Mouse (Mus musculus) neural tube, embryonic 13.5 days (tissue): Measurements from ENCODE around the gene Hivep1. TPM values are rescaled to one million over a fixed set of nuclear protein-coding genes. Genes with fewer than 3 reads are reported as not detected.
A peak's percentile ranks its signal among the peaks of the same experiment; 100 is the strongest.

Experiments used
- ATAC-seq: fragments of 200-750 bp; cut with Nextera tagmentation; 2 replicates; pipeline ENCODE4 v1.8.0; 2017; ENCODE audit warnings: low read depth, mild to moderate bottlenecking, moderate TSS enrichment, moderate library complexity
- H3K27ac ChIP-seq: fragments of 300-500 bp; sonication (generic); replicated peaks from 2 replicates; pipeline ENCODE4 v1.5.1; 2015; ENCODE audit warnings: moderate library complexity, mild to moderate bottlenecking, inconsistent platforms
- H3K27me3 ChIP-seq: fragments of 300-500 bp; sonication (generic); 2 replicates; pipeline ENCODE4 v1.6.1; 2015; ENCODE audit warnings: mild to moderate bottlenecking, inconsistent platforms
- H3K36me3 ChIP-seq: fragments of 300-500 bp; sonication (generic); 2 replicates; pipeline ENCODE4 v1.6.1; 2015; ENCODE audit warnings: mild to moderate bottlenecking, inconsistent platforms
- H3K4me1 ChIP-seq: fragments of 300-500 bp; sonication (generic); replicated peaks from 2 replicates; pipeline ENCODE4 v1.6.1; 2015; ENCODE audit warnings: inconsistent platforms
- H3K4me2 ChIP-seq: fragments of 300-500 bp; sonication (generic); 2 replicates; pipeline ENCODE4 v1.6.1; 2015; ENCODE audit warnings: inconsistent platforms, mild to moderate bottlenecking, moderate library complexity
- H3K4me3 ChIP-seq: fragments of 300-500 bp; sonication (generic); 2 replicates; pipeline ENCODE4 v1.5.1; 2015; ENCODE audit warnings: mild to moderate bottlenecking, inconsistent platforms
- H3K9ac ChIP-seq: fragments of 300-500 bp; sonication (generic); 2 replicates; pipeline ENCODE4 v1.6.1; 2015; ENCODE audit warnings: moderate library complexity, mild to moderate bottlenecking, inconsistent platforms
- H3K9me3 ChIP-seq: fragments of 300-500 bp; sonication (generic); 2 replicates; pipeline ENCODE4 v1.6.1; 2016; ENCODE audit warnings: inconsistent platforms
- WGBS: fragments of 180-500 bp; shearing (Covaris S2); methylation state at CpG from one replicate; pipeline ENCODE4 v1.1.7; 2015; 5-methylcytosine and 5-hydroxymethylcytosine counted together
- polyA plus RNA-seq: library from polyadenylated mRNA; unstranded; fragments of >200 nt; fragmentation: Nextera tagmentation; extraction: Ambion mirVana; gene quantifications from 2 replicates; pipeline ENCODE4 v1.2.1, GENCODE M21; 2015

The Hivep1 gene
- 16.7 and 20.6 TPM in 2 replicates for polyA plus RNA-seq

GRCm38 (mm10) chr13:42051961-42052695 is at the start of gene Hivep1:
Gene Hivep1 (plus strand): TSS chr13:42052021.
- H3K4me3 ChIP-seq: peak within 1 kb of the TSS; percentile 94
- peak within 1 kb of the TSS; percentile 98 for H3K27ac ChIP-seq
- H3K27me3 ChIP-seq: no peaks in the 10 kb centered on the region
- WGBS: 0% methylated on average over 53 of the region's 100 CpGs
- no peaks in the 10 kb centered on the region for H3K9me3 ChIP-seq
- peak within 1 kb of the TSS; percentile 86 for H3K4me2 ChIP-seq
- H3K36me3 ChIP-seq: peaks cover 16% of the 10 kb centered on the region
- H3K9ac ChIP-seq: peak within 1 kb of the TSS; percentile 96
- peak; percentile 80 for ATAC-seq
- H3K4me1 ChIP-seq: peaks cover 48% of the 10 kb centered on the region

GRCm38 (mm10) chr13:42015484-42016045 is 36.3 kb upstream of the Hivep1 start:
- H3K4me3 ChIP-seq: no peak overlapping the region
- H3K4me1 ChIP-seq: peaks cover 8% of the 10 kb centered on the region; the same call in 1 of the 2 replicates
- no peak overlapping the region for H3K4me2 ChIP-seq
- no peak overlapping the region for H3K27ac ChIP-seq
- H3K36me3 ChIP-seq: no peaks in the 10 kb centered on the region
- H3K27me3 ChIP-seq: no peaks in the 10 kb centered on the region
- no peak for ATAC-seq
- H3K9me3 ChIP-seq: no peaks in the 10 kb centered on the region
- 69% methylated on average over 10 of the region's 10 CpGs for WGBS
- H3K9ac ChIP-seq: no peak overlapping the region

GRCm38 (mm10) chr13:42016218-42016617 is 35.6 kb upstream of the Hivep1 start:
- H3K4me2 ChIP-seq: no peak overlapping the region
- H3K4me1 ChIP-seq: peaks cover 8% of the 10 kb centered on the region; the same call in 1 of the 2 replicates
- no peaks in the 10 kb centered on the region for H3K27me3 ChIP-seq
- no peak overlapping the region for H3K27ac ChIP-seq
- H3K9ac ChIP-seq: no peak overlapping the region
- WGBS: 80% methylated on average over 5 of the region's 5 CpGs
- no peaks in the 10 kb centered on the region for H3K9me3 ChIP-seq
- ATAC-seq: no peak
- no peaks in the 10 kb centered on the region for H3K36me3 ChIP-seq
- no peak overlapping the region for H3K4me3 ChIP-seq

GRCm38 (mm10) chr13:42018356-42018755 is 33.5 kb upstream of the Hivep1 start:
- no peaks in the 10 kb centered on the region for H3K36me3 ChIP-seq
- H3K4me1 ChIP-seq: peaks cover 8% of the 10 kb centered on the region; the same call in 1 of the 2 replicates
- H3K4me2 ChIP-seq: no peak overlapping the region
- H3K9me3 ChIP-seq: no peaks in the 10 kb centered on the region
- H3K9ac ChIP-seq: no peak overlapping the region
- no peaks in the 10 kb centered on the region for H3K27me3 ChIP-seq
- 45% methylated on average over 2 of the region's 2 CpGs for WGBS
- no peak overlapping the region for H3K27ac ChIP-seq
- no peak overlapping the region for H3K4me3 ChIP-seq
- no peak for ATAC-seq

- Histone ChIP-seq H3K9me3 (no peaks in the 10 kb centered on the region), H3K4me2 (no peak overlapping the region), H3K4me1 (no peaks in the 10 kb centered on the region), H3K9ac (no peak overlapping the region), H3K4me3 (no peak overlapping the region), H3K27me3 (no peaks in the 10 kb centered on the region), H3K36me3 (no peaks in the 10 kb centered on the region), H3K27ac (no peak overlapping the region)
- 9% methylated on average over 2 of the region's 2 CpGs for WGBS
- ATAC-seq: no peak
Measured at GRCm38 (mm10) chr13:42041203-42041602, 10.6 kb upstream of the Hivep1 start.

- no peak for ATAC-seq
- no peaks in the 10 kb centered on the region for H3K9me3 ChIP-seq
- no peak overlapping the region for H3K4me3 ChIP-seq
- H3K4me1 ChIP-seq: 0 out of 2 replicates have a peak, but pooled peaks cover under 1% of the 10 kb centered on the region
- no peak overlapping the region for H3K4me2 ChIP-seq
- H3K27me3 ChIP-seq: no peaks in the 10 kb centered on the region
- no peak overlapping the region for H3K9ac ChIP-seq
- WGBS: 85% methylated on average over 7 of the region's 7 CpGs
- no peak overlapping the region for H3K27ac ChIP-seq
- H3K36me3 ChIP-seq: no peaks in the 10 kb centered on the region
Measured at GRCm38 (mm10) chr13:42043431-42043830, 8.4 kb upstream of the Hivep1 start.

- Histone ChIP-seq H3K4me1 (peaks cover 34% of the 10 kb centered on the region), H3K9ac (peak overlapping the region; percentile 80), H3K4me3 (peak overlapping the region; percentile 94), H3K36me3 (no peaks in the 10 kb centered on the region), H3K27ac (peak overlapping the region; percentile 75), H3K4me2 (peak overlapping the region; percentile 86), H3K9me3 (no peaks in the 10 kb centered on the region), H3K27me3 (no peaks in the 10 kb centered on the region)
- under 1% methylated on average over 48 of the region's 48 CpGs for WGBS
- ATAC-seq: no peak
Measured at GRCm38 (mm10) chr13:42048991-42049773, 2.6 kb upstream of the Hivep1 start.

GRCm38 (mm10) chr13:42049774-42050125 is 2.1 kb upstream of the Hivep1 start:
- ATAC-seq: no peak
- H3K27ac ChIP-seq: peak overlapping the region; percentile 75
- peak overlapping the region; percentile 94 for H3K4me3 ChIP-seq
- H3K27me3 ChIP-seq: no peaks in the 10 kb centered on the region
- no peaks in the 10 kb centered on the region for H3K36me3 ChIP-seq
- H3K9me3 ChIP-seq: no peaks in the 10 kb centered on the region
- 2% methylated on average over 8 of the region's 8 CpGs for WGBS
- H3K4me1 ChIP-seq: peaks cover 39% of the 10 kb centered on the region
- H3K4me2 ChIP-seq: peak overlapping the region; percentile 86
- peak overlapping the region; percentile 80 for H3K9ac ChIP-seq

- peak overlapping the region; percentile 80 for H3K9ac ChIP-seq
- H3K4me3 ChIP-seq: peak overlapping the region; percentile 94
- H3K9me3 ChIP-seq: no peaks in the 10 kb centered on the region
- ATAC-seq: no peak
- H3K4me2 ChIP-seq: peak overlapping the region; percentile 86
- H3K27ac ChIP-seq: no peak overlapping the region; the same call in 1 of the 2 replicates
- WGBS: 12% methylated on average over 3 of the region's 3 CpGs
- H3K4me1 ChIP-seq: peaks cover 43% of the 10 kb centered on the region
- H3K36me3 ChIP-seq: no peaks in the 10 kb centered on the region
- H3K27me3 ChIP-seq: no peaks in the 10 kb centered on the region
Measured at GRCm38 (mm10) chr13:42050160-42050559, 1.7 kb upstream of the Hivep1 start.

- H3K9ac ChIP-seq: peak overlapping the region; percentile 48
- no peak for ATAC-seq
- 2% methylated on average over 10 of the region's 10 CpGs for WGBS
Measured at GRCm38 (mm10) chr13:42050880-42051201, 980 bp upstream of the Hivep1 start.

GRCm38 (mm10) chr13:42051202-42051906 is 467 bp upstream of the Hivep1 start:
- H3K4me1 ChIP-seq: peaks cover 48% of the 10 kb centered on the region
- no peaks in the 10 kb centered on the region for H3K9me3 ChIP-seq
- H3K36me3 ChIP-seq: peaks cover 11% of the 10 kb centered on the region
- peak overlapping the region; percentile 96 for H3K9ac ChIP-seq
- under 1% methylated on average over 23 of the region's 51 CpGs for WGBS
- peak overlapping the region; percentile 98 for H3K27ac ChIP-seq
- ATAC-seq: peak; percentile 78
- H3K27me3 ChIP-seq: no peaks in the 10 kb centered on the region
- H3K4me2 ChIP-seq: peak overlapping the region; percentile 86
- H3K4me3 ChIP-seq: peak overlapping the region; percentile 94

More at GRCm38 (mm10) chr13:42050880-42051201, 980 bp upstream of the Hivep1 start:
- Histone ChIP-seq H3K4me2 (peak overlapping the region; percentile 86), H3K36me3 (peaks cover 6% of the 10 kb centered on the region), H3K27ac (peak overlapping the region; percentile 98), H3K9me3 (no peaks in the 10 kb centered on the region), H3K4me1 (peaks cover 48% of the 10 kb centered on the region), H3K4me3 (peak overlapping the region; percentile 94), H3K27me3 (no peaks in the 10 kb centered on the region)
